Mouse (Mus musculus): Measurements from ENCODE around the gene Diexf.

DNA sequence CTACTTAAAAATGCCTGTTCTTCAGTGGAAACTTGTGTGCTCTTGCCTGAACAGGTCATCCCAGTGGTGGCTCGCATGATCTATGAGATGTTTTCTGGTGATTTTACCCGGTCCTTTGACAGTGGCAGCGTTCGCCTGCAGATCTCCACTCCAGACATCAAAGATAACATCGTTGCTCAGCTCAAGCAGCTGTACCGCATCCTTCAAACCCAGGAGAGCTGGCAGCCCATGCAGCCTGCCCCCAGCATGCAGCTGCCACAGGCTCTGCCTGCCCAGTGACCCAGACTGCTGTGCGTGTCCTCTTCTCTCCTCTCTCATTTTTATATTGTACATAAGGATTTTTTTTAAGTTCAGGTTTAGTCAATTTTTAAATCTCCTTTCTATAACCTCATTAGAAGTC lies 39.2 kb upstream of the Diexf start:
- TF ChIP-seq CTCF (IDR thresholded peaks at IDR 0.05; ENCODE audit: low read depth) = no peak
- no peak for TF ChIP-seq EP300 (IDR thresholded peaks at IDR 0.05; ENCODE audit: low read depth)

All from liver, embryonic 14.5 days (tissue).